In genomic region chr16:85110428-85110827, GRCm38 (mm10) we compare ENCODE assay signal across 9 mouse cellular contexts.
DNase-seq lines count a peak whose midpoint lies in the region; ATAC-seq and TF ChIP-seq lines count a peak whose summit lies in the region.
"Had no signal": no experiment of that assay in that cellular context is flagged by ENCODE, and none has a peak within 500 bp of the region (broad histone marks: within the 10 kb centered on the region; RNA-seq: fewer than 3 reads in every experiment).

No protein-coding gene starts in this region.

- no peak for TF ChIP-seq POLR2A in cortical plate, adult 2 months (IDR thresholded peaks at IDR 0.05; ENCODE audit: extremely low read depth, insufficient read depth, low read length)

- H3K27ac ChIP-seq in cortical plate, adult 2 months (ENCODE audit: insufficient read depth, low read length), result 0 out of 2 replicates have a peak overlapping the region, but pooled peaks have one; percentile 1
- peak overlapping the region; percentile 75 for H3K27ac ChIP-seq in forebrain, embryonic 16.5 days (ENCODE audit: low read length)
- peak overlapping the region; percentile 53 for H3K27ac ChIP-seq in midbrain, embryonic 16.5 days (ENCODE audit: low read length)

- H3K4me3 ChIP-seq in cortical plate, adult 2 months (ENCODE audit: insufficient read depth, low read length), result no peak overlapping the region
- H3K4me3 ChIP-seq in forebrain, embryonic 16.5 days (replicated peaks; ENCODE audit: low read length), result no peak overlapping the region
- H3K4me3 ChIP-seq in midbrain, embryonic 16.5 days (ENCODE audit: low read depth, low read length), result no peak overlapping the region; the same call in 1 of the 2 replicates

- peak; percentile 95 for ATAC-seq in forebrain, embryonic 16.5 days
- ATAC-seq in midbrain, embryonic 16.5 days, result peak; percentile 71

- DNase-seq in layer of hippocampus, adult 11-12 months (ENCODE audit: low spot score), result peak; percentile 36
- DNase-seq in layer of hippocampus, adult 9-10 months (ENCODE audit: low spot score), result no peak
- DNase-seq in thymus, postnatal 10 days (ENCODE audit: low spot score in 2 of 2), result no peak
- DNase-seq in gastrocnemius, postnatal 25 days, result no peak
- DNase-seq in thymus, postnatal 25 days, result no peak
- DNase-seq: adrenal gland, postnatal 25 days had no signal

- H3K27me3 ChIP-seq in forebrain, embryonic 16.5 days (replicated peaks; ENCODE audit: control insufficient read depth, insufficient read depth, low read length), result no peaks in the 10 kb centered on the region
- no peaks in the 10 kb centered on the region for H3K27me3 ChIP-seq in midbrain, embryonic 16.5 days (ENCODE audit: control insufficient read depth, insufficient read depth, low read depth, low read length)

- no peaks in the 10 kb centered on the region for H3K9me3 ChIP-seq in forebrain, embryonic 16.5 days (ENCODE audit: control insufficient read depth, low read length)
- H3K9me3 ChIP-seq in midbrain, embryonic 16.5 days (replicated peaks; ENCODE audit: control insufficient read depth, low read length, poor library complexity, severe bottlenecking), result no peaks in the 10 kb centered on the region

- TF ChIP-seq CTCF in cortical plate, adult 2 months (IDR thresholded peaks at IDR 0.05; ENCODE audit: extremely low read depth, insufficient read depth, low read length), result no peak

- peaks cover 23% of the 10 kb centered on the region for H3K4me1 ChIP-seq in cortical plate, adult 2 months (ENCODE audit: control insufficient read depth, insufficient read depth, low read length)
- H3K4me1 ChIP-seq in forebrain, embryonic 16.5 days (replicated peaks; ENCODE audit: control insufficient read depth, insufficient read depth, low read length), result peaks cover 36% of the 10 kb centered on the region
- H3K4me1 ChIP-seq in midbrain, embryonic 16.5 days (ENCODE audit: control insufficient read depth, insufficient read depth, low read length), result peaks cover 26% of the 10 kb centered on the region

- WGBS in forebrain, embryonic 16.5 days, result 15% methylated on average over 13 of the region's 13 CpGs
- 41% methylated on average over 13 of the region's 13 CpGs for WGBS in midbrain, embryonic 16.5 days

- no peaks in the 10 kb centered on the region for H3K36me3 ChIP-seq in forebrain, embryonic 16.5 days (ENCODE audit: control insufficient read depth, insufficient read depth)
- H3K36me3 ChIP-seq in midbrain, embryonic 16.5 days (ENCODE audit: control insufficient read depth, insufficient read depth, low read length), result no peaks in the 10 kb centered on the region

- peak overlapping the region; percentile 35 for H3K4me2 ChIP-seq in forebrain, embryonic 16.5 days (ENCODE audit: low read length)
- H3K4me2 ChIP-seq in midbrain, embryonic 16.5 days (ENCODE audit: low read length), result peak overlapping the region; percentile 25; the same call in 1 of the 2 replicates

- 0 out of 2 replicates have a peak overlapping the region, but pooled peaks have one; percentile 19 for H3K9ac ChIP-seq in forebrain, embryonic 16.5 days (replicated peaks; ENCODE audit: low read depth, low read length)
- no peak overlapping the region for H3K9ac ChIP-seq in midbrain, embryonic 16.5 days (ENCODE audit: low read depth, low read length)

Comparison
In these comparisons a context has a peak if more than half of its experiments do, and no peak if none do; other contexts are left out.
1. H3K27ac ChIP-seq: peak in every context shown above with its lines; median percentile 75 in forebrain, embryonic 16.5 days; 53 in midbrain, embryonic 16.5 days; 1 in cortical plate, adult 2 months.